8 mouse cellular contexts compared by ENCODE assay signal in genomic region chr11:3331756-3332642, GRCm38 (mm10). TPM values are rescaled to one million over a fixed set of nuclear protein-coding genes. Genes with fewer than 3 reads are reported as not detected.
DNase-seq lines count a peak whose midpoint lies in the region; ATAC-seq and TF ChIP-seq lines count a peak whose summit lies in the region.

No protein-coding gene starts in this region.

- H3K36me3 ChIP-seq in embryonic facial prominence, embryonic 14.5 days (ENCODE audit: control insufficient read depth, insufficient read depth, low read length), result peaks cover 10% of the 10 kb centered on the region; the same call in 1 of the 2 replicates
- H3K36me3 ChIP-seq in limb, embryonic 13.5 days, result peaks cover 7% of the 10 kb centered on the region; the same call in 1 of the 2 replicates
- H3K36me3 ChIP-seq in midbrain, embryonic 15.5 days (replicated peaks), result peaks cover 5% of the 10 kb centered on the region; the same call in 1 of the 2 replicates
- peaks cover 14% of the 10 kb centered on the region for H3K36me3 ChIP-seq in spleen, adult 2 months (ENCODE audit: control insufficient read depth, insufficient read depth, low read length)

- H3K9me3 ChIP-seq in embryonic facial prominence, embryonic 14.5 days (ENCODE audit: control insufficient read depth, low read length), result no peaks in the 10 kb centered on the region
- no peaks in the 10 kb centered on the region for H3K9me3 ChIP-seq in limb, embryonic 13.5 days
- H3K9me3 ChIP-seq in midbrain, embryonic 15.5 days, result no peaks in the 10 kb centered on the region

- peaks cover 21% of the 10 kb centered on the region for H3K4me1 ChIP-seq in embryonic facial prominence, embryonic 14.5 days (ENCODE audit: control insufficient read depth, insufficient read depth, low read length)
- peaks cover 36% of the 10 kb centered on the region for H3K4me1 ChIP-seq in limb, embryonic 13.5 days
- peaks cover 30% of the 10 kb centered on the region for H3K4me1 ChIP-seq in midbrain, embryonic 15.5 days
- H3K4me1 ChIP-seq in spleen, adult 2 months (ENCODE audit: control insufficient read depth, insufficient read depth, insufficient read length), result peaks cover 31% of the 10 kb centered on the region; the same call in 1 of the 2 replicates

- no peak for TF ChIP-seq CTCF in spleen, adult 2 months (IDR thresholded peaks at IDR 0.05; ENCODE audit: extremely low read depth, insufficient read depth, insufficient read length, insufficient replicate concordance)

- peak overlapping the region; percentile 100 for H3K4me2 ChIP-seq in embryonic facial prominence, embryonic 14.5 days (ENCODE audit: low read depth, low read length)
- H3K4me2 ChIP-seq in limb, embryonic 13.5 days (replicated peaks), result peak overlapping the region; percentile 99
- H3K4me2 ChIP-seq in midbrain, embryonic 15.5 days, result peak overlapping the region; percentile 100

- H3K9ac ChIP-seq in embryonic facial prominence, embryonic 14.5 days (ENCODE audit: low read depth, low read length), result peak overlapping the region; percentile 65
- H3K9ac ChIP-seq in limb, embryonic 13.5 days, result peak overlapping the region; percentile 68
- peak overlapping the region; percentile 50 for H3K9ac ChIP-seq in midbrain, embryonic 15.5 days

- DNase-seq in 416B (ENCODE audit: low read depth), result peak; percentile 96
- DNase-seq in adrenal gland, postnatal 4 days (ENCODE audit: low spot score in 2 of 2), result peak; percentile 67 to 83
- DNase-seq in embryonic facial prominence, embryonic 14.5 days (ENCODE audit: low spot score), result peak; percentile 97
- peak; percentile 94 for DNase-seq in heart, adult 8-10 months (ENCODE audit: low spot score)
- peak; percentile 90 for DNase-seq in kidney, adult 9 months
- peak; percentile 95 to 96 for DNase-seq in spleen, adult 2 months (ENCODE audit: low read depth in 1 of 2, low spot score in 2 of 2)

- peak overlapping the region; percentile 54 for H3K4me3 ChIP-seq in embryonic facial prominence, embryonic 14.5 days (ENCODE audit: low read depth, low read length)
- peak overlapping the region; percentile 54 for H3K4me3 ChIP-seq in limb, embryonic 13.5 days
- peak overlapping the region; percentile 71 for H3K4me3 ChIP-seq in midbrain, embryonic 15.5 days
- peak overlapping the region; percentile 72 for H3K4me3 ChIP-seq in spleen, adult 2 months (ENCODE audit: extremely low read depth, insufficient read depth, insufficient read length)

- peak overlapping the region; percentile 50 for H3K27ac ChIP-seq in embryonic facial prominence, embryonic 14.5 days (replicated peaks; ENCODE audit: low read depth, low read length)
- no peak overlapping the region; the same call in 1 of the 2 replicates for H3K27ac ChIP-seq in limb, embryonic 13.5 days
- peak overlapping the region; percentile 71 for H3K27ac ChIP-seq in midbrain, embryonic 15.5 days
- H3K27ac ChIP-seq in spleen, adult 2 months (ENCODE audit: insufficient read depth, low read length), result peak overlapping the region; percentile 96

- peak; percentile 93 for TF ChIP-seq POLR2A in spleen, adult 2 months (IDR thresholded peaks at IDR 0.05; ENCODE audit: low read depth, low read length)

- WGBS in embryonic facial prominence, embryonic 14.5 days, result under 1% methylated on average over 24 of the region's 75 CpGs
- WGBS in limb, embryonic 13.5 days, result under 1% methylated on average over 75 of the region's 75 CpGs
- under 1% methylated on average over 75 of the region's 75 CpGs for WGBS in midbrain, embryonic 15.5 days
- under 1% methylated on average over 74 of the region's 75 CpGs for WGBS in spleen, adult 2 months

- no peaks in the 10 kb centered on the region for H3K27me3 ChIP-seq in embryonic facial prominence, embryonic 14.5 days (replicated peaks; ENCODE audit: control insufficient read depth, insufficient read depth, low read length)
- no peaks in the 10 kb centered on the region for H3K27me3 ChIP-seq in limb, embryonic 13.5 days
- H3K27me3 ChIP-seq in midbrain, embryonic 15.5 days (replicated peaks), result no peaks in the 10 kb centered on the region
- H3K27me3 ChIP-seq in spleen, adult 2 months (ENCODE audit: control insufficient read depth, insufficient read depth, low read length), result no peaks in the 10 kb centered on the region

- peak; percentile 96 for ATAC-seq in embryonic facial prominence, embryonic 14.5 days (ENCODE audit: low read depth)
- peak; percentile 97 for ATAC-seq in limb, embryonic 13.5 days (ENCODE audit: low FRiP score, low read depth)
- peak; percentile 98 for ATAC-seq in midbrain, embryonic 15.5 days (replicated peaks)

RNA-seq across cellular contexts. Expression of gene Pik3ip1, which starts 1.8 kb away (rescaled TPM):
- total RNA-seq in adrenal gland, postnatal 4 days (2021), result 10 to 100 TPM; 31.9 to 32.2 TPM
- 14.4 and 16.2 TPM in 2 replicates for polyA plus RNA-seq in embryonic facial prominence, embryonic 14.5 days (2014; fragmentation: Nextera tagmentation; extraction: Ambion mirVana)
- total RNA-seq in heart, adult 8-10 months (2022), result 10 to 100 TPM; 37.3 to 67.8 (median 56.9) TPM
- polyA plus RNA-seq in limb, embryonic 13.5 days (2015; fragmentation: Nextera tagmentation; extraction: Ambion mirVana), result 15.7 and 17.2 TPM in 2 replicates
- polyA plus RNA-seq in midbrain, embryonic 15.5 days (2015; fragmentation: Nextera tagmentation; extraction: Ambion mirVana), result 26.5 and 26.6 TPM in 2 replicates
- polyA plus RNA-seq in spleen, adult 2 months (2012; rRNA removed), result 43.6 and 58.5 TPM in 2 replicates

RNA-seq across cellular contexts. Expression of gene Patz1, which starts 43.3 kb away (rescaled TPM):
- 10 to 100 TPM; 67.7 to 72.5 TPM for total RNA-seq in adrenal gland, postnatal 4 days (2021)
- 35.3 and 41.0 TPM in 2 replicates for polyA plus RNA-seq in embryonic facial prominence, embryonic 14.5 days (2014; fragmentation: Nextera tagmentation; extraction: Ambion mirVana)
- total RNA-seq in heart, adult 8-10 months (2022), result 10 to 100 TPM; 21.3 to 33.6 (median 25.4) TPM
- 45.5 and 48.7 TPM in 2 replicates for polyA plus RNA-seq in limb, embryonic 13.5 days (2015; fragmentation: Nextera tagmentation; extraction: Ambion mirVana)
- 60.9 and 63.2 TPM in 2 replicates for polyA plus RNA-seq in midbrain, embryonic 15.5 days (2015; fragmentation: Nextera tagmentation; extraction: Ambion mirVana)
- polyA plus RNA-seq in spleen, adult 2 months (2012; rRNA removed), result 44.9 and 49.9 TPM in 2 replicates
